Mouse (Mus musculus): Measurements from ENCODE around the gene Ppp5c. TPM values are rescaled to one million over a fixed set of nuclear protein-coding genes. Genes with fewer than 3 reads are reported as not detected.

Gene Ppp5c
- total and polyA plus RNA-seq, 3 experiments = 82.2 to 179 (median 86.0) TPM

DNA sequence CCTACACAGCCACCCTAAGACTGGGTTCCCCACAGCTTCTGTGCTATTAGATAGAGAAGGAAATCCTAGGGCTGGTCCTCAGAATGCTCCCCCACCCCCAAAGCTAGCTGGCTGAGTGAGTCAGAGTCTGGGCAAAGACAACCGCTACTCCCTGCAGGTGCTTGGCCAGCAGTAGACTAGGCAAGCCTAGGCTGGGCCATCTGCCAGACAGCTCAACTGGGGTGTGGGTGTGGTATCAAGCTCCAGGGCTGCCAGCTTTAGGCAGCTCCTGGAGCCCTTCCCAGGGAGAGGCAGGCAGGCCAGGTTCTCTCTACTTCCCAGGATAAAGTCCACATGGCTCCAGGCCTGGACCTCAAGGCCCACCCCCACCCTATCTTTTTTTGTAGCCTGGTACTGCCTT, 10.7 kb downstream of the Ppp5c start:
- DNase-seq = peak; percentile 96

DNA sequence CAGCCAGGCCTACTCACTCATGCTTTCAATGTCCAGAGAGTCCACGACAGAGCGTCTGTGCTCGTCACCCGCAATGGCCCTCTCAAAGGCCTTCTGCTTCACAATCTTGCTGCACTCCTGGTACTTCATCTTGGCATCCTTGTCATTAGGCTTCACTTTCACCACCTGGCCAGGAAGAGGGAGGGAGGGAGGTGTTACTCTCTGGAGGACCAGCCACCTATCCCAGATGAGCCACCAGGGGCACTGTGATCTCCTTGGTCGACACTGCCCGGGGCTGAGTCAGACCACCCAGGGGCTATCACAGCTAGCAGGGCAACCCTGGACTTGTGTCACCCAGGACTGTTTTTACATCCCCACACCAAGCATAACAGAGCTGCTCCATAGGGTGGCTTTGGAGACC, 12.3 kb downstream of the Ppp5c start:
- no peak for DNase-seq

DNA sequence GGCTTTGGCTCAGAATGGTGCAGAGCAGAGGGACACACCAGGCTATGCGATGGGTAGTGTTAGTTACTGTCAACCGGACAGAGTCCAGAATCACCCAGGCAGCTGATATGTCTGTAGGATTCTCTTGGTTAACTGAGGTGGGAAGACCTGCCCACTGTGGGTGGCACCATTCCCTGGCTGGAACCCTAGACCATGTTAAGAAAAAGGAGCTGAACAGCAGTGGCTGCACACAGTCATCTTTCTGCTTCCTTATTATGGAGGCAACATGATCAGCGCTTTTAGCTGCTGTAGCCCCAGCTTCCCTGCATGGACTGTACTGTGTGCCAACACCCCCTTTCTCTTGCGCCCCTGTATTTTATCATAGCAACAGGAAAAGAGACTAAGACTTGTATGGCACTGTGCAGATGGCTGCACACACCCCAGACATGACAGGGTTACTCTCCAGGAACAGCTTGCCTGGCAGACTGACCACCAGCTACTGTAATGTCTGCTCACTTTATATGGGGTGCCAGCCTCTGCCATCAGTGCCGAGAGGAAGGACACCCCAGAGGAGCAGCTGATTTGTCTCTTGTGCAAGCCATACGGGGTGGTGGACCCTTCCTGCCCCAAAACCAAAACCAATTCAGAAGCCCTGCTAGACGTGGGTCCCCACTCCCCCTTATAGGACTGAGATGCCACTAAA, 15.7 kb downstream of the Ppp5c start:
- DNase-seq = no peak

DNA sequence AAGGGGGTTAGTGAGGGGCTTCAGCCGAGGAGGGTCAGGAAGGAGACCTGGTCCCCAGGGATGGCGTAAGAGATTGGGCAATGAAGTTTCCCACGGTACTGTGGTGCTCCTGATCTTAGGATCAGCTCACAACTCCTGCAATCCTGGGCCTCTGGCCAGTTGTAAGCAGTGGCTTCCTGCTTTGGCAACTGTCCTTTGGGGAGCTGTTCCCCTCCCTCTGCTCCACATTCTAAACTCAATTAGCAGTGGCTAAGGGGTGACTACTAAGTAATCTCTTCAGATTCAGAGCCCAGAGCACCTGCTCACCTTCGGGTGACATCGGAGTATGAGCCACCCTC, 17.7 kb downstream of the Ppp5c start:
- DNase-seq = no peak

DNA sequence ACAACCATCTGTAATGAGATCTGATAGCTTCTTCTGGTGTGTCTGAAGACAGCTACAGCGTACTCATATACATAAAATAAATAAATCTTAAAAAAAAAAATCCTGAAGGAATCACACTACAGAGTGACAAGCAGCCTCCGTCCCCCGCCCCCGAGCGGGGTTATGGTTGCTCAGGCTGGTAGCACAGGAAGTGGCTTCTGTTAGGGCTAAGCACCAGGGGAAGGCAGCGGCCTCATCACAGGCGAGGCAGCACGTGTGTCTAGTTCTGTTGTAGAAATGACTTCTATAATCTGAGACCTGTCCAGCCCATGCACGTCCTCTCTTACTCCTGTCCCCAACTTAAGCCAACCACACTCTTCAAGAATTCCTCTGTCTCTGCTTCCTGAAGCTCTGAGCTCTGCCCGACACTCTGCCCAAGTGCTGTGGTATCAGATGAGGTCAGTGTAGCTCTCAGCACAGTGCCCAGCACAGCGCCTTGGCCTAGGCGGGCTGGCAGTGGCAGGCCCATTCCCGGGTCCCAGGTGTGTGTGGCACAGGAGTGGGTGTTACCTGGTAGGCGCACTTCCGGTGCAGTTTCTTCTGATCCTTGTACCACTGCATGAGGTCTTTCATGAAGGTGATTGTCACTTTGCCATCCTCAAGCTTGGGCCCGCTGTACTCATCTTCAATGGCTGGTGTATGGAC, 18.3 kb downstream of the Ppp5c start:
- DNase-seq = no peak

DNA sequence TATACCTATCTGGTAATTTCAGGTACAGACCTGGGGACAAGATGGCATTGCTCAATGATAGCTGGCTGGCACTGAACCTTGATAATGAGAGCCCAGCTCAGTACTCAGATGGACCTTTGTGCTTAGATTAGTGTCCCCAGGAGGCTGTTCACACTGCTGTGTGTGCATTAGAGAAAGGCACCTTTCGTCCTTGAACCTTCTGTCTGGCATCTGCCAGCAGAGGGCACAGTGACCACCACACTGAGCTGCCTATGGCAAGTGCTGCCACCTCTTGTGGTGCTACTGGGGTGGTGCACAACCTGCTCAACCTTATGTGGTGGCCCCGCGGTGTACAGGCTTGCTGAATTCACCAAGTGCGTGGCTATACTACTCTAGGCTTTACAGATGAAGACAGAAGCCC, 20.4 kb downstream of the Ppp5c start:
- no peak for DNase-seq

DNA sequence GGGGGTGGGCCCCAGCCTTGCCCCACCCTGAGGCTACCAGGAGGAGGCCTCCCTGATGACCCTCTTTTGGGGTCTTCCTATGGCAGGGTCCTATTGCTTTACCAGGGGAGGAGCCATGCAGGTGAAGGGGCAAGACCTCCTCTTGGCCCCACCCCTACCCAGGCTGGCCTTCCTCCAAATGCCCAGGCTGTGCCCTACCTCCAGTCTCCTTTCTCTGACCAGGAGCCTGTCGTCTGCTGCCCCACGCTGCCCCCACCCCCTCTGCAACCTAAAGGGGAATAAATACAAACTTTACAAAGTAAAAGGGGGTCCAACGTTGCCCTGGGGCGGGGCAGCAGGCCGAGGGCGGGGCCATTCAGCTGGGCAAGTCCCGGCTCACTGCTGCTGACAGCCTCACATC, 23.0 kb downstream of the Ppp5c start:
- no peak for DNase-seq

DNA sequence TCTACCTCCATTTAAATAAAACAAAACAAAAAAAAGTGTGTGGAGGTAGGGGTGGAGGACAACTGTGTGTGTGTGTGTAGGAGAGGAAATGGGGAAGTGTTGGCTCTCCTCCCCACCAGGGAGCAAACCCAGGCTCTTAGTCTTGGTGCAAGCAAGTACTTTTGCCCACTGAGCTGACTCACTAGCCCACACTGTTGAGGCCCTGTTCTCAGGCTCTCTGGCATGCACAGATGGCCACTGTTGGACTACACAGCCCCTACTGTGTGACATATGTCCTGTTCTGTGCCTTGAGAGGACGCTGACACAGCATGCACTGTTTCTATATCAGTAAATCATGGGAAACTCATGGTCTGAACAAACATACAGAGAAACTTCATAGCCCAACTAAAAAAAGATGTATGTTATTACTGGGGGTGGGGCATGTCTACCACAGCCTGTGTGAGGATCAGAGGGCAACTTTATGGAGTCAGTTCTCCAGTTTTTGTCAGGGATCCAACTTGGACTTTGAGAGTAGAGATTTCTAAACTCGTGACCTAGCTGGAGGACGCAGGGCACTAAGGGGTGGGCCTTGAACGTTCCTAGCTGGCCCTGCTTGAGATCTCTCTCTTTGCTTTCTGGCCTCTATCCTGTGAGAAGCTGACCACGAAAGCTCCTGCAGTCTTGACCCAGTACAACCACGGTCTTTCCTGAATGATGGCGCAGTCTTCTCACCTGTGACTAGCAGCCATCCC, 24.3 kb downstream of the Ppp5c start:
- DNase-seq = peak; percentile 31

DNA sequence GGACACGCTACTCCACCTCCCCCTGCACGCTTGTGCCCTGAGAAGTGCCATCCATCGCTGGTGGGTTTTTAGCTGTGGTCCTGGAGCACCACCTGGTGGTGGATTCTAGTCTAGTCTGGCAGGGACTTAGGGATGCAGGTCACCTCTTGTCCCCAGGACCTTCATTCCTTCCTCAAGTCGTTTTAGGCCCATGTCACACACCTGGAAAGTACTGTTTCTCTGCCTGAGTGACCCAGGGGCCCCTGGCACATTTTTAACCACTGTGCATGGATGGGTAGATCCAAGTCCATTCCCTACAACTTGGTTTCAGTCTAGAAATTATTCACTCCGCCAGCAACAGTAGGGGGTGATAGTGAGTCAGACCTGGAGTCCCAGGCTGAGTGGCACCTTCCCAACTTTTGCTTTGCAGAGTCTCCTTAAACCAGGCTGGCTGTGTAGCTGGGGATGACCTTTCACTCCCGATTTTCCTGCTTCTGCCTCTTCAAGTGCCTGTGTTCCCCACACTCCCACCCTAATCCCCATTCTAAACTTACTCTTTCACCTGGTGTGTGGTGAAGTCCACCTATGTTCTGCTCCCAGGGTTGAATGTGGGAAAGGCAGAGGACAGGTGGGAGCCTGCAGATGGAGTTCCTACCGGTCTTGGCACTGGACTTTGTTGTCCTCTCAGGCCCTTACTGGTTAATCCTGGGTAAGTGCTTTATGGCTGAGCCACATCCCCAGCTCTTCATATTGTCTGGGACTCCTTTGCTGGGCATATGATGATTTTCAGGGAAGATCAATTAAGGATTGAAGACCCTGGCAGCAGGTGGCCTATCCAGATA, 25.1 kb downstream of the Ppp5c start:
- DNase-seq = peak; percentile 80

DNA sequence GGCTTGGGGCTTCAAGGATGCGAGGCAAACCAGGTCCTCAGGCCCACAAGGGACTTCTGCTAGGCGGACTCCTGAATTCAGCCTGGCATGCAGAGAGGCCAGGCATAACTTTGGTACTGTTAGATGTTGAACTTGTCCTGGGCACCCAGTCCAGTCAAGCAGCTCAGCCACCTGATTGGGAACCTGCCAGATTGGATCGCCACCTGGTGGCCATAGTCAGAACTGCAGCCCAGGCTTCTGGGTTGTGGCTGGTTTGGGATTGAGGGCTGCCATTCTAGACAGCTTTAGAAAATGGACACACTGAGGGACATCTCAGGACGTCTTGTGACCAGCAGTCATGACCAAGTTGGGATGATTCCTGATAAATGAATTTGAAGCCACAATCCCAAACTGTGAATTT, 28.1 kb downstream of the Ppp5c start:
- peak; percentile 90 for DNase-seq

DNA sequence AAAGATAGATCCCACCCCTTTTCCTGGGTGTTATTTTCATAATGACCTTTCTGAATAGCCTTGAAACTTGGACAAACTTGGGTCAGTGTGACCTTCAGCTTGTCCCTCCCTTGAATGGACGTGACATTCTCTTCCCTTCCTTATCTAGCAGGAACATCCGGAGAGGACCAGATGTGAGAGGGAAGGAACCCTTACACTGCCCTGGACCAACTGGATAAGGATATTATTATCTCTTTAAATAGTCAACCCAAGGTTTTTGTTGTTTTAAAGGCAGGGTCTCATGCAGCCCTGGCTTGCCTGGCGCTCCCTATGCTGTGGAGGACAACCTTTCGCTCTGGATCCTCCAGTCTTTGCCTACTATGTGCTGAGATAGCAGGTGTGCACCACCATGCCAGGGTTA, 28.5 kb downstream of the Ppp5c start:
- DNase-seq = no peak

DNA sequence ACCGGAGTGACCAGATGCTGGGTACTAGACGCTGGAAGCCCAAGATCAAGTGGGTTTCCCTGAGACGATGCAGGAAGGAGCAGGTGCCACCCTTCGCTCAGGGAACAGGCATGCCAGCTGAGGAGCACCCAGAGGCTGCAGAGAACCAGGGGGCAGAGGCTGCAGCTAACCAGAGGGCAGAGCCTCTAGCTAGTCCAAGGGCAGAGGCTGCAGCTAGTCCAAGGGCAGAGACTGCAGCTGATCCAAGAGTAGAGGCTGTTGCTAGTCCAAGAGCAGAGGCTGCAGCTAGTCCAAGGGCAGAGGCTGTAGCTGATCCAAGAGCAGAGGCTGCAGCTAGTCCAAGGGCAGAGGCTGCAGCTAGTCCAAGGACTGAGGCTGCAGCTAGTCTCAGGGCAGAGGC, 32.4 kb downstream of the Ppp5c start:
- DNase-seq = no peak

DNA sequence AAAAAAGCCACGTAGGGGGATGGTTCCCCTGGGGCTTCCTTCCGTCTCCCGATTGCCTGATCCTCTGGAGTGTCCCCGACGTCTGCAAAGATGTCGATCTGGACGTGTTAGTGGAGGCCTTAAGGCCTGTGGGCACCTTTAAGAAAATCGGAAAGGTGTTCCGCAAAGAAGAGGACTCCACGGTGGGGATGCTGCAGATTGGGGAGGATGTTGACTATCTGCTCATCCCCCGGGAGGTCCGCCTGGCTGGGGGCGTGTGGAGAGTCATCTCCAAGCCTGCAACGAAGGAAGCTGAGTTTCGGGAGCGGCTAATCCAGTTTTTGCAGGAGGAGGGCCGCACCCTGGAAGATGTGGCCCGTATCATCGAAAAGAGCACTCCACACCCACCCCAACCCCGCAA, 33.3 kb downstream of the Ppp5c start:
- DNase-seq = peak; percentile 40

DNA sequence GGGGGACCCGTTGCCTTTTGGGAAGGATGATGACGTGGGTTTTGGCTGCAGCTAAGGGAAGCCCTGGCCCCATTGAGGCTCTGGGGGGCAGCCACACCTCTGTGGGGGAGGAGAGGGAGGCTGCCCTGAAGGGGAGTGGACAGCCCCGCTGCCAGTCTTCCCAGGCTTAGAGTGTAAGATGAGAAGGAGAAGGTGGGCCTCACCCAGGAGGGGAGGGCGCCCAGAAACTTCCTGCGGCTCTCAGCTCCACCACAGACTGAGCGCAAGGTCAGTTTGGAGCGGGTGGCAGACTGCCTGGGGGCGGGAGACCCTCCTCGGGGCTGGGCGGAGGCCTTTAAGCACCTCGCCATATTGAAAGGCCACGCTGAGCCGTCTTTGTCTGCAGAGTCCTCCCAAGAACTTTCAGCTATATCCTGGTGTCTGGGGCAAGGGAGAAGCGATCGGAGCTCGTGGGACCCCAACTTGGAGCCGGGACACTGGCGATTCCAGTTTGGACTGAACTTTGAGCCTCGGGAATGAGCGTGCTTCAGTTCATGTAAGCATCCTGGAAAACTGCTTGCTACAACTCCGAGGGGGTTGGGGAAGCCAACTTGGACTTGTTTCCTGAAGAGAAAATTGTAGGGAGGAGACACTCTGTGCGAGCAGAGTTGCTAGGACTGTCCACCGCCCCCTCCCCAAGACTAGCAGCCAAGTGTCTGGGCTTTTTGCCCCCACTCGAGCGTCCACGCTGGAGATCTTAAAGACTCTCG, 33.9 kb downstream of the Ppp5c start:
- DNase-seq = peak; percentile 93

DNA sequence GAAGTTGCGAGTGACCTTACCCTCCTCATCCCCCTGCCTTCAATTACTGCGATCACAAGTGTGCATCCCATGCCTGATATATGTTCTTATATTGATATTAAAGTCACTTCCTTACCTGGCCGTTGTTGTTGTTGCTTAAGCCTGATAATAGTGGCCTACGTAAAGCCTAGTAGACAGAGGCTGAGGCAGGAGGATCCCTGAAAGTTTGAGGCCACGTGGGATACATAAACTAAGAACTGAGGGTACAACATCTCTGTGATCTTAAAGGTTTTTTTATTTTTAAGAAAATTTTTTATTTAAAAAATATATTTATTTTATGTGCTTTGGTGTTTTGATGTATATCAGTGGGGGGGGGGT, 35.3 kb downstream of the Ppp5c start, which contains the start of gene Ccdc8:
Gene Ccdc8, plus strand, starts transcription at position 258 of the 357 bp plus-strand sequence.
- DNase-seq = no peak

DNA sequence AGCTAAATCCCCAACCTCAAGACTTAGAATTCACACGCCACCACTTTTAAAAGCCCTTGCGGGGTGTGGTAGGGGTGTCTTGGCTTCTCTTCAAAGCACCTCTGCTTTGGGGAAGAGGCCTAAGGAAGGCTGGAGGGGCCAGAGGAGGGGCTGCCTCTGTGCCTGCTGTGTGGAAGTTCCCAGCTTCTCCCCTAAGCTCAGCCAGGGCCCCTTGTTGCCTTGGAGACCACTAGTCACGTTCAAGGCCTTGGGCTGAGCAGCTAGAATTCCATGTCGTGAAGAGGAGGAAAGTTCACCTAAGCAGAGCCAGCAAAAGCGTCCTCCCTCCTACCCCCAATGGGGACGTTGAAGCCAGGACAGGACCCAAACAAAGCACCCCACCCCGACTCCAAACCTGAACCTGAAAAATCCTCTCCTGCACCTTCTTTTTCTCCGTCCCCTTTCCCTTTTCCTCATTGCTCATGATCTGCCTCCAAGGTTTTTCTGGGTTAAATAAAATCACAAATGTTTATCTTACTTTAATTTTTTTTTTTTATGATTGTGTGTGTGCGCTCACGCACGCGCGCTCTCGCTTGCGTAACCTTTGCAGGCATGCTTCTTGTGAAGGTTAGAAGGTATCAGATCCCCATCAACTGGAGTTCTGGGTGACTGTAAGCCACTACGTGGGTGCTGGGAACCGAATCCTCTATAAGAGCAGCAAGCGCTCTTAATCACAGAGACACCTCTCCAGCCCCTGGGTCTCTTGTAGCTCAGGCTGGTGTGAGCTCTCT, 35.9 kb downstream of the Ppp5c start:
- DNase-seq = peak; percentile 68

DNA sequence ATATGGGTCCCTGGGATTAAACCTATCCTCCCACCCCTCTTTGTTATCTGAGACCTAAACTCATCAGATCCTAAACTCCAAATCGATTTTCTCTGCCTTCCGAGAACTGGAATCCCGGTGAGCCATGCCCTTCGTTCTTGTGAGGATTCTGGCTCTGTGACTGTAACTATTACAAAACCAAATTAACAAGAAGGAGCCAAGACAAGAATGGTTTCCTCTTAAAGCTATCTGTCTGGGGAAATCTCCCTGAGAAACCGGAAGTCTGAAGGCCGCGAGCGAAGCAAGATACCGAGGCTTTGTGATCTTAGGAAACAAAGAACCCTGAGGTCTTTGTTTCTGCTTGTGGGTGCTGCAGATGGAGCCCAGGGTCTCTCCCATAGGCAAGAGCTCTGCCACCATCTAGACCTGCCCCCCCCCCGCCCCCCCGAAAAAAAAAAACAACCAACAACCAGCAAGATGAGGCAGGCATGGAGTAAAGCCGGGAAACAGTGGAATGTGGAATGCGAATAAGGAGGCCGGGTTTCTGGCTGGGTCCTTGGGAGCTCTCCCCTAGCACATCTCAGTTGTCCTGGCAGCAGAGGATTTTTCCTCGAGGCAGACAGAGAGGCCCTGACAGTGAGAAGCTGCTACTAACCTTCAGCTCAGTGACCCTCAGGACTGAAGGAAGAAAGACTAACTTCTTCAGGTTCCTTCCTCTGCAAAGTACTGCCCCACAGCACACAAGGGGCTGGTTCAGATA, 37.5 kb downstream of the Ppp5c start:
- DNase-seq = peak; percentile 36

DNA sequence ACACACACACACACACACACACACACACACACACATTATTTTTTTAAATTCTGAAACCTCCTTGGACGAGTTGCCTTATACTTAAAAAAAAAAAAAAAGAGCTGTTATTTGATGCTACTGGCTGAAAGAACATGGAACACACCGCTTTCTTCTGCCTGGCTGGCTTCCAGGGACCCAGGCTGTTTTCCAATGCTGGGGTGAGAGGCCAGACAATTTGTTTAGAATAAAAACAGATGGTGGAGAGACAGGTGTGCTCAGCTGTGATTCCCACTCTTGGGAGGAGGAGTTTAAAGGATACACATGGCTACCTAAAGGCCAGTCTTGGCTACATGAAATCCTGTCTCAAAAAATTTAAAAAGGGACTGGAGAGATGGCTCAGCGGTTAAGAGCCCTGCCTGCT, 39.3 kb downstream of the Ppp5c start:
- peak; percentile 43 for DNase-seq

DNA sequence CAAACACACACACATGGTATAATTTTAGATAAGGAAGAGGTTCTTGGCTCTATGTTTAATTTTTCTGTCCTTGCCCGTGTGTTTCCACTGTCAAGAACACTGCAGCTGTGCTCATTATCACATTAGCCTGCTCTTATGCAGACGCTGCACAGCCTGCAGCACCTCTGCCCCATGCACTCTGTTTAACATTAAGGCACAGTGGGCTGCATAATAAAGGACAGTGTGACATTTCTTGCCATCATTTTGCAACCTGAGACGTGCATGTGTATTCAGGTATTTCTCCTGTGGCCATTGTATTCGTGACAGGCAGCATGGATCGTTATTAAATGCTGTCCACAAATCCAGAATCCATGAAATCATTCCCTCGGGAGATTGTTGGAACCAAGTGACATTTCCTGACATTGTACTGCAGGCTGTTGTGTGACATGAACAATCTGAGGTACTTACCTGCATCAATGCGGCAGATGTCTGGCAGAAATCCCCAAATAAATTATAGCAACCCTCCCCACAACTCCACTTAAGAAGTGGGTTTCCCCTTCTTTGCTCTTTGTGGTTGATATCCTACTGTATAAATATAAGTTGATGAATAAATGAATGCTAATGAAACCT, 40.1 kb downstream of the Ppp5c start:
- DNase-seq = no peak

Measured in adrenal gland, adult 2 months (tissue).